Mouse (Mus musculus) hindbrain, embryonic 16.5 days (tissue): Measurements from ENCODE around the gene Zfp618. TPM values are rescaled to one million over a fixed set of nuclear protein-coding genes. Genes with fewer than 3 reads are reported as not detected.

Experiments
- ATAC-seq: fragments of 200-750 bp; cut with Nextera tagmentation; 2 replicates; pipeline ENCODE4 v1.8.0; 2017; ENCODE audit warnings: moderate TSS enrichment, moderate library complexity
- H3K27ac ChIP-seq: fragments of 300-500 bp; sonication (generic); 2 replicates; pipeline ENCODE4 v1.5.1; 2014; ENCODE audit warnings: low read depth, mild to moderate bottlenecking, control low read depth, low read length, moderate library complexity
- H3K27me3 ChIP-seq: fragments of 300-500 bp; sonication (generic); replicated peaks from 2 replicates; pipeline ENCODE4 v1.6.1; 2014; ENCODE audit warnings: low read length; ENCODE audit not compliant: control insufficient read depth, insufficient read depth
- H3K36me3 ChIP-seq: fragments of 300-500 bp; sonication (generic); 2 replicates; pipeline ENCODE4 v1.6.1; 2014; ENCODE audit warnings: mild to moderate bottlenecking, low read length, moderate library complexity, mixed read lengths; ENCODE audit not compliant: control insufficient read depth, insufficient read depth
- H3K4me1 ChIP-seq: fragments of 300-500 bp; sonication (generic); 2 replicates; pipeline ENCODE4 v1.6.1; 2014; ENCODE audit warnings: low read depth, low read length; ENCODE audit not compliant: control insufficient read depth, insufficient read depth
- H3K4me2 ChIP-seq: fragments of 300-500 bp; sonication (generic); 2 replicates; pipeline ENCODE4 v1.6.1; 2014; ENCODE audit warnings: mild to moderate bottlenecking, low read length, control low read depth, moderate library complexity
- H3K4me3 ChIP-seq: fragments of 300-500 bp; sonication (generic); 2 replicates; pipeline ENCODE4 v1.5.1; 2014; ENCODE audit warnings: mild to moderate bottlenecking, low read length, control low read depth, moderate library complexity
- H3K9ac ChIP-seq: fragments of 300-500 bp; sonication (generic); 2 replicates; pipeline ENCODE4 v1.6.1; 2014; ENCODE audit warnings: low read depth, mild to moderate bottlenecking, control low read depth, low read length, moderate library complexity
- H3K9me3 ChIP-seq: fragments of 300-500 bp; sonication (generic); 2 replicates; pipeline ENCODE4 v1.6.1; 2014; ENCODE audit warnings: mild to moderate bottlenecking, low read length, moderate library complexity; ENCODE audit not compliant: control insufficient read depth
- WGBS: fragments of 180-500 bp; shearing (Covaris S2); extraction: QIAGEN DNeasy Blood & Tissue Kit; methylation state at CpG from one replicate; pipeline ENCODE4 v1.1.7; 2014; 5-methylcytosine and 5-hydroxymethylcytosine counted together
- polyA plus RNA-seq: library from polyadenylated mRNA; unstranded; fragments of >200 nt; fragmentation: Nextera tagmentation; extraction: Ambion mirVana; gene quantifications from 2 replicates; pipeline ENCODE4 v1.2.1, GENCODE M21; 2015

Gene Zfp618
- polyA plus RNA-seq, 1 experiment from 2014 or later, result 22.9 TPM

- Histone ChIP-seq H3K4me2 (no peak overlapping the region), H3K9ac (no peak overlapping the region), H3K27me3 (no peaks in the 10 kb centered on the region), H3K27ac (no peak overlapping the region), H3K4me3 (no peak overlapping the region), H3K36me3 (no peaks in the 10 kb centered on the region), H3K4me1 (no peaks in the 10 kb centered on the region), H3K9me3 (no peaks in the 10 kb centered on the region)
- no peak for ATAC-seq
- 89% methylated on average over 4 of the region's 4 CpGs for WGBS
These were observed 200.3 kb downstream of the Zfp618 start for GRCm38 (mm10) chr4:63165636-63166035.

GRCm38 (mm10) chr4:63166323-63166722, 200.9 kb downstream of the Zfp618 start:
- H3K4me1 ChIP-seq, result no peaks in the 10 kb centered on the region

GRCm38 (mm10) chr4:63170061-63170460, 204.7 kb downstream of the Zfp618 start:
- Histone ChIP-seq H3K9ac (no peak overlapping the region), H3K27me3 (peaks cover 2% of the 10 kb centered on the region; the same call in 1 of the 2 replicates), H3K4me3 (no peak overlapping the region), H3K4me2 (no peak overlapping the region), H3K36me3 (no peaks in the 10 kb centered on the region), H3K27ac (no peak overlapping the region), H3K9me3 (0 out of 2 replicates have a peak, but pooled peaks cover 2% of the 10 kb centered on the region), H3K4me1 (no peaks in the 10 kb centered on the region)
- ATAC-seq, result no peak
- 90% methylated on average over 4 of the region's 4 CpGs for WGBS

More at GRCm38 (mm10) chr4:63166323-63166722, 200.9 kb downstream of the Zfp618 start:
- no peaks in the 10 kb centered on the region for H3K27me3 ChIP-seq
- H3K4me3 ChIP-seq, result no peak overlapping the region
- H3K9me3 ChIP-seq, result no peaks in the 10 kb centered on the region
- no peak overlapping the region for H3K9ac ChIP-seq
- WGBS, result 89% methylated on average over 5 of the region's 5 CpGs
- no peaks in the 10 kb centered on the region for H3K36me3 ChIP-seq
- no peak for ATAC-seq
- H3K27ac ChIP-seq, result no peak overlapping the region
- no peak overlapping the region for H3K4me2 ChIP-seq

GRCm38 (mm10) chr4:63171122-63171521, 205.7 kb downstream of the Zfp618 start:
- Histone ChIP-seq H3K4me2 (no peak overlapping the region), H3K9ac (no peak overlapping the region), H3K4me3 (no peak overlapping the region), H3K36me3 (no peaks in the 10 kb centered on the region), H3K4me1 (no peaks in the 10 kb centered on the region), H3K9me3 (0 out of 2 replicates have a peak, but pooled peaks cover 2% of the 10 kb centered on the region), H3K27ac (no peak overlapping the region), H3K27me3 (peaks cover 2% of the 10 kb centered on the region; the same call in 1 of the 2 replicates)
- ATAC-seq, result no peak
- 47% methylated on average over 24 of the region's 24 CpGs for WGBS

GRCm38 (mm10) chr4:63171969-63172685, 206.8 kb downstream of the Zfp618 start, which contains the start of gene Kif12:
Kif12 (minus strand) TSS chr4:63172131.
- Histone ChIP-seq H3K9me3 (0 out of 2 replicates have a peak, but pooled peaks cover 2% of the 10 kb centered on the region), H3K4me1 (no peaks in the 10 kb centered on the region), H3K4me3 (no peak within 1 kb of the TSS), H3K27ac (no peak within 1 kb of the TSS), H3K9ac (no peak within 1 kb of the TSS), H3K4me2 (no peak within 1 kb of the TSS), H3K36me3 (no peaks in the 10 kb centered on the region), H3K27me3 (peaks cover 2% of the 10 kb centered on the region; the same call in 1 of the 2 replicates)
- ATAC-seq, result no peak
- WGBS, result 87% methylated on average over 4 of the region's 4 CpGs

GRCm38 (mm10) chr4:63181556-63181955, 216.2 kb downstream of the Zfp618 start:
- 13% methylated on average over 5 of the region's 5 CpGs for WGBS

GRCm38 (mm10) chr4:63186281-63186870, 221.0 kb downstream of the Zfp618 start:
- WGBS, result 36% methylated on average over 21 of the region's 21 CpGs

More at GRCm38 (mm10) chr4:63181556-63181955, 216.2 kb downstream of the Zfp618 start:
- H3K9me3 ChIP-seq, result no peaks in the 10 kb centered on the region
- 0 out of 2 replicates have a peak, but pooled peaks cover 2% of the 10 kb centered on the region for H3K27me3 ChIP-seq
- H3K4me2 ChIP-seq, result no peak overlapping the region
- H3K9ac ChIP-seq, result no peak overlapping the region
- no peak overlapping the region for H3K27ac ChIP-seq
- no peaks in the 10 kb centered on the region for H3K36me3 ChIP-seq
- H3K4me1 ChIP-seq, result no peaks in the 10 kb centered on the region
- ATAC-seq, result peak; percentile 94
- H3K4me3 ChIP-seq, result no peak overlapping the region

More at GRCm38 (mm10) chr4:63186281-63186870, 221.0 kb downstream of the Zfp618 start:
- no peaks in the 10 kb centered on the region for H3K4me1 ChIP-seq
- ATAC-seq, result peak; percentile 72
- H3K4me2 ChIP-seq, result no peak overlapping the region
- no peaks in the 10 kb centered on the region for H3K9me3 ChIP-seq
- H3K4me3 ChIP-seq, result no peak overlapping the region
- H3K27me3 ChIP-seq, result 0 out of 2 replicates have a peak, but pooled peaks cover 2% of the 10 kb centered on the region
- no peak overlapping the region for H3K27ac ChIP-seq
- H3K36me3 ChIP-seq, result no peaks in the 10 kb centered on the region
- no peak overlapping the region for H3K9ac ChIP-seq
